Mouse (Mus musculus) activated CD4-positive, CD25-positive, alpha-beta regulatory T cell, adult 4 months (primary cell): Measurements from ENCODE around the gene Wwc2. TPM values are rescaled to one million over a fixed set of nuclear protein-coding genes. Genes with fewer than 3 reads are reported as not detected.
"Not testable (repeated sequence)": the region's sequence is repeated elsewhere in the genome, so short reads cannot be mapped to it uniquely, and the experiment has no call there.

Experiments used
- ATAC-seq: one replicate; pipeline ENCODE4 v1.8.0; 2017
- polyA plus RNA-seq, 2 experiments: library from polyadenylated mRNA; unstranded; fragments of 100-300 nt; shearing (Covaris generic); gene quantifications; one replicate each; pipeline ENCODE4 v1.2.1; 2017

Gene Wwc2
- polyA plus RNA-seq, 2 experiments from 2014 or later: 0.09 to 0.32 TPM

DNA sequence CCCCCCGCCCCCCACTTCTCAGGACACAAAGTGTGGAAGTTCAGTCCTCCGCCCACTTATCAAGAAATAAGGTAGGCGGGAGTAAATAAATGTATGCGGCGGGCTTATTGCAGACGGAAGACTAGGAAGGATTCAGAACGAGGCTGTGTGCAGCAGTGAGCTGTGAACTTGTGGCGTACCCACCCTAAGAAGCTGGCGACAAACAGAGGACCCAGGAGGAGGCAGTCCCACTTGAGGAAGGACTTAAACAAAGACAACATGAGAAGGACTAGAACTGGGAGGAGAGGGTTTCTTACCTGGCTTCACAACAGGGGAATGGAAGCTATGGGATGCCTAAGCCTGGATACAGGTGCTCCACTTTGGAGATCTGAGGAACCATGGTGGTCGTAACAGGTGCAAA is 147.1 kb downstream of the Wwc2 start:
- ATAC-seq: no peak

DNA sequence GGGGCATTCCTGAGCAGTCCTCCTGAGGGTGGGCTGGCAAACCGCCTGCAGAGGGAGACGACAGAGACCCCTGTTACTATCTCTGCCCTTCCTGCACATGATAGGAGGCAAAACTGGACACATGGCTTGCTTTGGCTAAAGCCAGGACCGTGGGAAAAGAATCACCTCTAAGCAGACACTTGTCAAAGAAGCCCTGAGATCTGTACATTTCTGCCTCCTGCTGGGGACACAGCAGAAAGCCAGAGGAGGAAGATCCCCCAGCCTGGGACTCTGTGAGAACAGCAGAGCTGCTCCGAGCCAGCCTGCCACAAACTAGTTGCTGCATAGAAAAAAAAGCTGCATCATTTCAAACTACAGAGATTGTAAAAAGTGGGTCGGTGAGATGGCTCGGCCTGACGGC is 147.7 kb downstream of the Wwc2 start:
- ATAC-seq: no peak

DNA sequence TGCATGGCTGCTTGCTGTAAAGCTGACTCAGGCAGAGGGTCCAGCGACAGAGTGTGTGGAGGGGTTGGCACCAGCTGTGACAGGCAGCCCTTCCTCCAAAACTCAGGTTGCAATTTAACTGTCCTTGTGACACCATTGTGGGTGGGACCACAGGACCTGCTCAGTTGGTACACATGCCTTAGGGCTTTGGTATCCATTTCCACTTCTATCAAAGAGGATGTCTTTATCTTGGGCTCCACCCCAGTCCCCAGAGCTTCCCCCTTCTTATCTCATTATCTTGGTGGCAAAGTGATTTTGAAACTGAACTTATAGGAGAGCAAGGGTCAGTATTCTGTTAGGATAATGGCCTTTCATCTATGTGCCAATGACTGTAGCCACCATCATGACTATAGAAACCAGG is 156.8 kb downstream of the Wwc2 start:
- no peak for ATAC-seq

DNA sequence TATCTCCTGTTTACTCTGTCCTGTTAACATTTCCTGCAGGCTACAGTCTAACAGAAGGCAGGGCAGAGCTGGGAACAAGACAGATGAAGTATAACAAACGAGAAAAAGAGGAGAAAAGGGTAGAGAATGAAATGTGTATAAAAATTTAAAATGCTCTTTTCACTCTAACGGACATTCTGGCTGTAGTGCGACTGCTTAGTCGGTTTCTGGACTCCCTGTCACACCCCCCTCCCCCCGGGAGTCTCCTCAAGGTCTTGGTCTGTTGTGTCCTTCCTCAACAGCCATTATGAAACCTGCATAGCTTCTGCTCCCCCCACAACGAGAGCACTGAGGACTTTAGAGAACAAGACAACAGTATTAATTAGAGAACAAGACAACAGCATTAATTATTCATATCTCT is 158.1 kb downstream of the Wwc2 start:
- no peak for ATAC-seq

- no peak for ATAC-seq
Measured at GRCm38 (mm10) chr8:47826911-47827310, 163.8 kb downstream of the Wwc2 start.

GRCm38 (mm10) chr8:47825596-47825995 is 165.1 kb downstream of the Wwc2 start:
- no peak for ATAC-seq

GRCm38 (mm10) chr8:47824182-47824581 is 166.5 kb downstream of the Wwc2 start, which contains the start of gene Cldn22:
Gene Cldn22, plus strand, starts transcription at chr8:47824482.
- no peak for ATAC-seq

- no peak for ATAC-seq
Measured at GRCm38 (mm10) chr8:47823777-47824176, 166.9 kb downstream of the Wwc2 start.

- ATAC-seq: not testable (repeated sequence)
Measured at GRCm38 (mm10) chr8:47822541-47822940, 168.2 kb downstream of the Wwc2 start.

DNA sequence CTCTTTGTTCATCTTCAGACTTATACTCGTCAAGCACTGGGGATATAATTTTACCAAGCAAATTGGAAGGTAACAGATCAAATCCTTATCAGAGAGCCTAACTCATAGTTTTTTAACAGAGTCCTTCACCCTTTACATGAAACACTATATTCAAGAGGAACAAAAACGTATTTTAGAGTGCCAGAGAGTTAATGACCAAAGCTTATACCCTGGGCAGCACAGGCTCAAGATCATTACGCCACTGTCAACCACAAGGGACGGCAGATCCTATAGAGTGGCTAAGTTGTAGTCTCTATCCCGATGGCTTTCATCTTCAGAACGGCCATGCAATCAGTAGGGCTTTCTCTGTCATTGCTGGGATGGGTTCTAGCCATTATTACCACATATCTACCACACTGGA is 168.9 kb downstream of the Wwc2 start, which contains the start of gene Cldn24:
Cldn24 (plus strand) TSS at position 301 of the 400 bp plus-strand sequence.
- ATAC-seq: no peak

DNA sequence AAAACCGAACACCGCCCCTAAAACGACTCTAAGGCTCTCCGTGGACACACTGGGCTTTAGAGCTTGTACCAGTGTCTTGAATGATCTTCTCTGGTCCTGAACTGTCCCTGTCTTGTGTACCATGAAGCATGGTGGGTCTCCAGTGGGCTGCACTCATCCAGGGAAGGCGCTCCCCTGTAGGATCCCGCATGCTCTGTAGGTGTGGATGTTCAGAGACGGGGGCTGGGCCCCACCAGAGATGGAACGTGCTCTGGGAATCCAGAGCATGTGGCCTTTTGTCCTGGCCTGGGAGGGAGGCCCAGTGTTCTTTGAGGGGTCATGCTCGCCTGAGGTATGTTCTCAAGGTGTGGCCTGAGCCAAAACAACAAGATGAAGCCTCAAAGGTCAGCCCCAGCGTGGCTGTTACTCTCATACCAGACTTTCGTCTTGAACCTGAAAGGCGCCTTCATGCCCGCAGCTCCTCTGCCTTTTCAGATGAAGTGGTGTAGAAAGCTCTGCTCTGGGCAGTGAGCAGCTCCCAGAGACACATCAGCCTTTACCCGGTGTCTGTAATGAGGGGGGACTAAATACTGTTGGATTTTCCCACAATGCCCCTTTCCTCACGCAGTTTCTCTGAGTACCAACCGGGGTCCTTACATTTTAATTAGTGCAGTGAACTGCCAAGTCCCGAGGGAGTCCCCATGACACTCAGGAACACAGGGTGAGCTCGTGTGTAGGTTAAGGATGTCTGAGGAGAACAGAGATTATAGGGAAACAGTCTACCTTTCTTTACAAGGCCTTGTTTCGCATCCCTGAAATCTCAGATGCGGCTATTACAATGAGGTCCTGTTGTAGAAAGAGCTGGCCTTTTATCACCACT is 169.6 kb downstream of the Wwc2 start:
- no peak for ATAC-seq

DNA sequence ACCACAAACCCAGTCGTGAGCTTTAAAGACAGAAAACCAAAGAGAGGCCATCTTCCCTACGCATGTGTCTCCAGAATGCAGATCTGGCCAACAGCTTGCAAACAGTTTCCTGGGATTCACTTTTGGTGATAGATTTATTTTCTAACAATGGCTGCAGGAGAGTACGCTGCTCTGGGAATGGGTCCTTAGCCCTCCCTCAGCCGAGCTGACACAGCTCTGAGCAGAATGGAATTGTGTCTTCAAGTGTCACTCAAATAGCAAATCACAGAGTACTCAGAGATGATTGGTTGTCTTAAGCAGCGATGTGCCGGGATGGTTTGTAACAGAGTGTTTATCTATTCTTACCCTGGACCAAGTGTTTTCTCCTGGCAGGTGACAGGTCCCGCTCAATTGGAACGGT is 171.7 kb downstream of the Wwc2 start:
- no peak for ATAC-seq

- no peak for ATAC-seq
Measured at GRCm38 (mm10) chr8:47811221-47811620, 179.5 kb downstream of the Wwc2 start.

- ATAC-seq: no peak
Measured at GRCm38 (mm10) chr8:47810666-47811015, 180.1 kb downstream of the Wwc2 start.

DNA sequence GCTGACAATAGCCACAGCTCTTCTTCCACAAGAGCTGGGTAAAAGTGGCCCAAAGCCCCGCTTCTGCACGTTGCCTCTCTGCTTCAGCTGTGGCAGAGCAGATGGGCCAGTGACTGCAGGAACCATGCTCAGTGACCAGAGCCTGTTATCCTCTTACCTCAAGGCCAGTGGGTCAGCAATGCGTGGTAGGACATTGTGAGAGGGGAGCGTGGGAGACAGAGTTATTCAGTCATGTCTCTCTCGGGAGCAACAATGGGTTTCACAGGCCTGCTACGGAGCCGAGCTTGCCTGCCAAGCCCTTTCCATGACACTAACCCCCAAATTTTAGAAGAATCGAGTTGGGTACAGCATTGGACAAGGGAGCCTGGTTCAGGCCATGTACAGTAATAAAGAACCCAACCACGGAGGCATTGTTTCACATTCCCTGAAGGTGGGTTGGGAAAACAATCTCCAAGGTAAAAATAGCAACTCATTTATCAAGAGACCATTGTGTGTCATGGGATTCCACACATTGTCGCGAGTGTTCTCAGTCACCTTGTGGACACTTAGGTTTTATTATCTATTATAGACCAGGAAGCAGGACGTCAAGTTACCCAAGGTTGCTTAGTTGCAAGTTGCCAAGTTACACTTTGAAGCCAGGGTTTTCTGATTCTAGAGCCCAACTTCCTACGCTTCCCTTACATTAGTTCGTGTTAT is 180.6 kb downstream of the Wwc2 start:
- no peak for ATAC-seq

DNA sequence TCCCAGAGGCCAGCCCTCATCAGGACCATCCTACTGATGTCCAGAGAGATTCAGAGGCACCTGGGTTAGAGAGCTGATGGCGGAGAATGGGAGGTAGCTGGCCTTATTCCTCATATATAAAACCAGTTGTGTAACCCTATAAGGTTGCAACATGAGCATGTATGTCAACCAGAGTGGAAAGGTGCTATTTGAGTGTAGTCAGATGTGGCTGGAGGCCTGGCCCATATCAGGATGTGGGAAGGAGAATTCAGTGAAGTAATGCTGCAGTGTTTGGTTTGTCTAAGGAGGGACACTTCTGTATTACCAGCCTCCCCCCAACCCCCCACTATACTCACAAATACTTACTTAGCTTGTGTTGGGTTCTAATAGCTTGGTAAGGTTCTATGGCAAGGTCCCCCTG is 186.5 kb downstream of the Wwc2 start:
- ATAC-seq: no peak

DNA sequence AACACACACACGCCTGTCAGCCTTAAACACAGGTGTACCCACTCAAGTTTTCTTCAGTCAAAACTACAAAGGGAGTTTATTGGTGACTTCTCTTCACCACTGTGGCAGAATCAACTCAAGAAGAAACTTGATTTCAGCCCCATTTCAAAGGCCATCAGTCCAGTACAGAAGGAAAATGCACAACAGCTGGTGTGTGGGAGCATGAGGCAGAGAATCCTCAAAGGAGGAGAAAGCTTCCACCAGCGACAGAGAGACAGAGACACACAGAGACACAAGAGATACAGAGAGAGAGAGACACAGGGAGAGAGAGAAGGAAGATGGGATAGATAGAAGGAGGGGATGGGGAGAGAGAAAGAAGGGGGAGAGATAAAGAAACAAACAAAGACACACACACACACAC is 188.4 kb downstream of the Wwc2 start:
- ATAC-seq: no peak

- no peak for ATAC-seq
Measured at GRCm38 (mm10) chr8:47799438-47799837, 191.3 kb downstream of the Wwc2 start.

DNA sequence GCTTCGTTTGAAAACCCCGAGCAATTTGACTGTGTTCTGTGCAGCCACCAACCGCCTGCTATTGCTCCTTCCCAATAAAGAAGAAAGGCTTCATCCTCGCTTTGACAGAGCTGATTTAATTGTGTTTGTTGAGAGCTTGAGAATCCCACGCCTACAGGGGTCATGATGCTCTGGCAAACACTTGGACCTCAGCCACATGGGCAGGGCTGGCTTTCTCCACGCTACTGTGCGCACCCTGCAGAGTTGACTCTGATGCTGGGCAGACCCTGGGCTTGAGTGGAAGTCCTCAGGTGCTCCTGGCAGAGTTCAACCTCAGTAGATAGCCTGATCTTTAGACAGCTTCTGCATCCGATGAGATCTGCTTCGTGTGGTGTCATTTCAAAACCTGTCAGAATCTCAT is 198.7 kb downstream of the Wwc2 start:
- ATAC-seq: no peak

- no peak for ATAC-seq
Measured at GRCm38 (mm10) chr8:47787705-47788104, 203.0 kb downstream of the Wwc2 start.

- ATAC-seq: no peak
Measured at GRCm38 (mm10) chr8:47786323-47786722, 204.4 kb downstream of the Wwc2 start.

- no peak for ATAC-seq
Measured at GRCm38 (mm10) chr8:47784436-47784835, 206.3 kb downstream of the Wwc2 start.

- no peak for ATAC-seq
Measured at GRCm38 (mm10) chr8:47783944-47784343, 206.8 kb downstream of the Wwc2 start.

DNA sequence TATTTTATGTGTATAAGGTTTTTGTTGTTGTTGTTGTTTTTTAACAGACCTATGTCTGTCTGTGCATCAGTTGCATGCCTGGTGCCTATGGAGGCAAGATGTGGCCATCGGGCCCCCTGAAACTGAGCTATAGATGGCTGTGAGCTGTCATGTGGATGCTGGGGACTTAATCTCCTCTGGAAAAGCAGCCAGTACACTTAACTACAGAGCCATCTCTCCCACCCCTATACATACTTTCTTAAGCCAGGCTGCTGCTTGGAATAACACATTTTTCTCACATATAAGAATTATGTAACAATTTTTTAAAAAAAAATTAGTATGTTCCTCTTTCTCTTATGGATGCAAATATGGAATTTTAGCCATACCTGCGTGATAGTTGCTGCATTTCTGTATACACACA is 207.2 kb downstream of the Wwc2 start:
- ATAC-seq: no peak
